Mouse (Mus musculus): ENCODE results near the gene Irf2. TPM values are rescaled to one million over a fixed set of nuclear protein-coding genes. Genes with fewer than 3 reads are reported as not detected.

Irf2 gene
- polyA plus RNA-seq, 1 experiment from 2014 or later, result 15.3 TPM

- H3K27me3 ChIP-seq (ENCODE audit: control insufficient read depth, insufficient read depth, low read length), result no peaks in the 10 kb centered on the region
- WGBS, result 89% methylated on average over 5 of the region's 5 CpGs
- no peak for ATAC-seq (ENCODE audit: insufficient number of reproducible peaks, low FRiP score, low TSS enrichment, low read depth)
Observed at GRCm38 (mm10) chr8:46706730-46707129, 32.8 kb upstream of the Irf2 start.

DNA sequence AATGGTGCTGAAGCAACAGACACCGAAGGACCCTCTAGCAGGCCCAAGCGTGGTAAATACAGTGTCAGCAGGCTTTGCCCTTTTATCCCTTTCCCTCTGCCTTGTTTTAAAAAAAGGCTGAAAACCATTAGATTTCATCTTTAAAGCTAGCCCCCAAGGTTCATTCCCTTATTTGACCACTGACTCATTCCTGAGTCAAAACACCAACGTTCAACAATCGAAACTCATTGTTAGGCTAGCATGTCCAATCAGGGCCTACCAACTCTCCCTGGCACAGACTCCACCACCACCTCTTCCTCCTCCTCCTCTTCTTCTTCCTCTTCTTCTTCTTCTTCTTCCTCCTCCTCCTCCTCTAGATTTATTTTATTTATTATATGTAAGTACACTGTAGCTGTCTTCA lies 30.2 kb upstream of the Irf2 start:
- no peak overlapping the region for H3K9ac ChIP-seq (ENCODE audit: low read length)
- 90% methylated on average over 4 of the region's 4 CpGs for WGBS
- H3K27ac ChIP-seq (replicated peaks; ENCODE audit: low read depth, low read length), result no peak overlapping the region
- H3K27me3 ChIP-seq (ENCODE audit: control insufficient read depth, insufficient read depth, low read length), result no peaks in the 10 kb centered on the region
- ATAC-seq (ENCODE audit: insufficient number of reproducible peaks, low FRiP score, low TSS enrichment, low read depth) (no peak), DNase-seq (ENCODE audit: low spot score) (no peak)
- H3K4me2 ChIP-seq (ENCODE audit: low read depth, severe bottlenecking), result no peak overlapping the region
- no peaks in the 10 kb centered on the region for H3K4me1 ChIP-seq (ENCODE audit: control insufficient read depth, insufficient read depth, low read length)
- H3K36me3 ChIP-seq (ENCODE audit: control insufficient read depth, insufficient read depth, low read length), result no peaks in the 10 kb centered on the region
- H3K4me3 ChIP-seq (ENCODE audit: low read depth, low read length), result no peak overlapping the region
- no peaks in the 10 kb centered on the region for H3K9me3 ChIP-seq (ENCODE audit: control insufficient read depth, low read length)

More at GRCm38 (mm10) chr8:46706730-46707129, 32.8 kb upstream of the Irf2 start:
- no peaks in the 10 kb centered on the region for H3K36me3 ChIP-seq (ENCODE audit: control insufficient read depth, insufficient read depth, low read length)
- H3K4me2 ChIP-seq (ENCODE audit: low read depth, severe bottlenecking), result no peak overlapping the region
- no peaks in the 10 kb centered on the region for H3K9me3 ChIP-seq (ENCODE audit: control insufficient read depth, low read length)
- H3K9ac ChIP-seq (ENCODE audit: low read length), result no peak overlapping the region
- no peaks in the 10 kb centered on the region for H3K4me1 ChIP-seq (ENCODE audit: control insufficient read depth, insufficient read depth, low read length)
- no peak overlapping the region for H3K27ac ChIP-seq (replicated peaks; ENCODE audit: low read depth, low read length)
- H3K4me3 ChIP-seq (ENCODE audit: low read depth, low read length), result no peak overlapping the region
- DNase-seq (ENCODE audit: low spot score), result no peak

GRCm38 (mm10) chr8:46710289-46710688 lies 29.2 kb upstream of the Irf2 start:
- Histone ChIP-seq H3K36me3 (ENCODE audit: control insufficient read depth, insufficient read depth, low read length) (no peaks in the 10 kb centered on the region), H3K27ac (replicated peaks; ENCODE audit: low read depth, low read length) (no peak overlapping the region), H3K9ac (ENCODE audit: low read length) (no peak overlapping the region), H3K9me3 (ENCODE audit: control insufficient read depth, low read length) (no peaks in the 10 kb centered on the region), H3K4me2 (ENCODE audit: low read depth, severe bottlenecking) (no peak overlapping the region), H3K4me3 (ENCODE audit: low read depth, low read length) (no peak overlapping the region), H3K4me1 (ENCODE audit: control insufficient read depth, insufficient read depth, low read length) (no peaks in the 10 kb centered on the region), H3K27me3 (ENCODE audit: control insufficient read depth, insufficient read depth, low read length) (no peaks in the 10 kb centered on the region)
- ATAC-seq (ENCODE audit: insufficient number of reproducible peaks, low FRiP score, low TSS enrichment, low read depth), result no peak
- WGBS, result 87% methylated on average over 8 of the region's 8 CpGs
- DNase-seq (ENCODE audit: low spot score), result no peak

DNA sequence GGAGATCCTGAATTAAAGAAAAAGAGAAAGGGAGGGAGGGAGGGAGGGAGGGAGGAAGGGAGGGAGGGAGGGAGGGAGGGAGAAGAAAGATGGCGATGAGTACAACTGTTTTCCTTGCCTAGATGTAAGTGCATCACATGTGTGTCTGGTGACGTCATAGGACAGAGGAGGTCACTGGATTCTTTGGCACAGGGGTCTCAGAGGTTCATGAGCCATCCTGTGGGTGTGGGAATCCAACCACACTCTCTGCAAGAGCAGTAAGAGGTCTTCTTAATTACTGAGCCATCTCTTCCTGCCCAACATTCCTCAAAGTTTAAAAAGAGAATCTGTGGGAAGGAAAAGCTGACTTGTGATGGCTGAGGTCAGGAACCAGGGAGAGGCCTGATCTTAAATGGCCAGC lies 28.0 kb upstream of the Irf2 start:
- H3K27me3 ChIP-seq (ENCODE audit: control insufficient read depth, insufficient read depth, low read length), result no peaks in the 10 kb centered on the region
- no peak overlapping the region for H3K4me3 ChIP-seq (ENCODE audit: low read depth, low read length)
- no peak overlapping the region for H3K9ac ChIP-seq (ENCODE audit: low read length)
- H3K9me3 ChIP-seq (ENCODE audit: control insufficient read depth, low read length), result no peaks in the 10 kb centered on the region
- no peak overlapping the region for H3K4me2 ChIP-seq (ENCODE audit: low read depth, severe bottlenecking)
- H3K4me1 ChIP-seq (ENCODE audit: control insufficient read depth, insufficient read depth, low read length), result no peaks in the 10 kb centered on the region; the same call in 1 of the 2 replicates
- no peaks in the 10 kb centered on the region for H3K36me3 ChIP-seq (ENCODE audit: control insufficient read depth, insufficient read depth, low read length)
- DNase-seq (ENCODE audit: low spot score) (no peak), ATAC-seq (ENCODE audit: insufficient number of reproducible peaks, low FRiP score, low TSS enrichment, low read depth) (no peak)
- 75% methylated on average over 2 of the region's 2 CpGs for WGBS
- no peak overlapping the region for H3K27ac ChIP-seq (replicated peaks; ENCODE audit: low read depth, low read length)

- H3K9me3 ChIP-seq (ENCODE audit: control insufficient read depth, low read length), result no peaks in the 10 kb centered on the region
- DNase-seq (ENCODE audit: low spot score), result no peak
- WGBS, result 90% methylated on average over 11 of the region's 11 CpGs
Observed at GRCm38 (mm10) chr8:46713178-46713577, 26.4 kb upstream of the Irf2 start.

GRCm38 (mm10) chr8:46713844-46714243 lies 25.7 kb upstream of the Irf2 start:
- ATAC-seq (ENCODE audit: insufficient number of reproducible peaks, low FRiP score, low TSS enrichment, low read depth), result no peak
- Histone ChIP-seq H3K36me3 (ENCODE audit: control insufficient read depth, insufficient read depth, low read length) (no peaks in the 10 kb centered on the region), H3K4me2 (ENCODE audit: low read depth, severe bottlenecking) (no peak overlapping the region), H3K4me1 (ENCODE audit: control insufficient read depth, insufficient read depth, low read length) (no peaks in the 10 kb centered on the region; the same call in 1 of the 2 replicates), H3K27me3 (ENCODE audit: control insufficient read depth, insufficient read depth, low read length) (no peaks in the 10 kb centered on the region), H3K9me3 (ENCODE audit: control insufficient read depth, low read length) (no peaks in the 10 kb centered on the region), H3K27ac (replicated peaks; ENCODE audit: low read depth, low read length) (no peak overlapping the region), H3K4me3 (ENCODE audit: low read depth, low read length) (no peak overlapping the region), H3K9ac (ENCODE audit: low read length) (no peak overlapping the region)
- WGBS, result 65% methylated on average over 6 of the region's 6 CpGs
- no peak for DNase-seq (ENCODE audit: low spot score)

More at GRCm38 (mm10) chr8:46713178-46713577, 26.4 kb upstream of the Irf2 start:
- no peak overlapping the region for H3K4me3 ChIP-seq (ENCODE audit: low read depth, low read length)
- ATAC-seq (ENCODE audit: insufficient number of reproducible peaks, low FRiP score, low TSS enrichment, low read depth), result no peak
- no peak overlapping the region for H3K4me2 ChIP-seq (ENCODE audit: low read depth, severe bottlenecking)
- H3K9ac ChIP-seq (ENCODE audit: low read length), result no peak overlapping the region
- H3K27me3 ChIP-seq (ENCODE audit: control insufficient read depth, insufficient read depth, low read length), result no peaks in the 10 kb centered on the region
- no peak overlapping the region for H3K27ac ChIP-seq (replicated peaks; ENCODE audit: low read depth, low read length)
- no peaks in the 10 kb centered on the region for H3K36me3 ChIP-seq (ENCODE audit: control insufficient read depth, insufficient read depth, low read length)
- no peaks in the 10 kb centered on the region; the same call in 1 of the 2 replicates for H3K4me1 ChIP-seq (ENCODE audit: control insufficient read depth, insufficient read depth, low read length)

DNA sequence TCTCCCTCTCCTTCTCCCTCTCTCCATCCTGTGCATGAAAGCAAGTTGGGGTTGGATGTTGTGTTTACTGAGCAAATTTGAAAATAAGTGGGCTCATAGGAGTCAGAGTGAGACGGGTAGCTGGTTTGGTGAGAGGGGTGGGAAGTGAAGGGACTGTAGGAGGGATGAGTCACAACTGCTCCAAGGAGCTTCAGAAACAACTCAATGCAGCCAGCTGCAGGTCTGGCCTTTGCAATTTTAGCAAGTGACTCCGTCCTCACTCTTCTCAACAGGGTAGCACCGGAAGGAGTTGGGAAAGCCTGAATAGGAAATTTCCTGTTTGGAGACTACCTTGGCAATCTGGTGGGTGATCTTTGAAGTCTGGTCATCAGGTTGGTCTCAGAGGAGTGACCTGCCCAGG lies 25.1 kb upstream of the Irf2 start:
- no peak for ATAC-seq (ENCODE audit: insufficient number of reproducible peaks, low FRiP score, low TSS enrichment, low read depth)

GRCm38 (mm10) chr8:46716477-46716876 lies 23.1 kb upstream of the Irf2 start:
- no peak overlapping the region for H3K9ac ChIP-seq (ENCODE audit: low read length)
- WGBS, result 49% methylated on average over 11 of the region's 11 CpGs
- no peaks in the 10 kb centered on the region for H3K9me3 ChIP-seq (ENCODE audit: control insufficient read depth, low read length)
- DNase-seq (ENCODE audit: low spot score) (no peak), ATAC-seq (ENCODE audit: insufficient number of reproducible peaks, low FRiP score, low TSS enrichment, low read depth) (no peak)
- no peak overlapping the region for H3K4me2 ChIP-seq (ENCODE audit: low read depth, severe bottlenecking)
- no peak overlapping the region for H3K4me3 ChIP-seq (ENCODE audit: low read depth, low read length)
- no peaks in the 10 kb centered on the region for H3K36me3 ChIP-seq (ENCODE audit: control insufficient read depth, insufficient read depth, low read length)
- no peak overlapping the region for H3K27ac ChIP-seq (replicated peaks; ENCODE audit: low read depth, low read length)
- no peaks in the 10 kb centered on the region; the same call in 1 of the 2 replicates for H3K4me1 ChIP-seq (ENCODE audit: control insufficient read depth, insufficient read depth, low read length)
- H3K27me3 ChIP-seq (ENCODE audit: control insufficient read depth, insufficient read depth, low read length), result no peaks in the 10 kb centered on the region

More for the DNA sequence above, 25.1 kb upstream of the Irf2 start:
- no peak overlapping the region for H3K4me3 ChIP-seq (ENCODE audit: low read depth, low read length)
- no peaks in the 10 kb centered on the region for H3K9me3 ChIP-seq (ENCODE audit: control insufficient read depth, low read length)
- no peaks in the 10 kb centered on the region; the same call in 1 of the 2 replicates for H3K4me1 ChIP-seq (ENCODE audit: control insufficient read depth, insufficient read depth, low read length)
- DNase-seq (ENCODE audit: low spot score), result no peak
- H3K27ac ChIP-seq (replicated peaks; ENCODE audit: low read depth, low read length), result no peak overlapping the region
- no peak overlapping the region for H3K9ac ChIP-seq (ENCODE audit: low read length)
- H3K27me3 ChIP-seq (ENCODE audit: control insufficient read depth, insufficient read depth, low read length), result no peaks in the 10 kb centered on the region
- H3K36me3 ChIP-seq (ENCODE audit: control insufficient read depth, insufficient read depth, low read length), result no peaks in the 10 kb centered on the region
- H3K4me2 ChIP-seq (ENCODE audit: low read depth, severe bottlenecking), result no peak overlapping the region
- 77% methylated on average over 3 of the region's 3 CpGs for WGBS

- 66% methylated on average over 6 of the region's 6 CpGs for WGBS
- no peaks in the 10 kb centered on the region for H3K36me3 ChIP-seq (ENCODE audit: control insufficient read depth, insufficient read depth, low read length)
- H3K4me2 ChIP-seq (ENCODE audit: low read depth, severe bottlenecking), result no peak overlapping the region
- no peaks in the 10 kb centered on the region for H3K9me3 ChIP-seq (ENCODE audit: control insufficient read depth, low read length)
- no peaks in the 10 kb centered on the region; the same call in 1 of the 2 replicates for H3K4me1 ChIP-seq (ENCODE audit: control insufficient read depth, insufficient read depth, low read length)
- H3K27me3 ChIP-seq (ENCODE audit: control insufficient read depth, insufficient read depth, low read length), result no peaks in the 10 kb centered on the region
- no peak overlapping the region for H3K27ac ChIP-seq (replicated peaks; ENCODE audit: low read depth, low read length)
- no peak for ATAC-seq (ENCODE audit: insufficient number of reproducible peaks, low FRiP score, low TSS enrichment, low read depth)
- H3K9ac ChIP-seq (ENCODE audit: low read length), result no peak overlapping the region
- DNase-seq (ENCODE audit: low spot score), result no peak
- H3K4me3 ChIP-seq (ENCODE audit: low read depth, low read length), result no peak overlapping the region
Observed at GRCm38 (mm10) chr8:46717170-46717569, 22.4 kb upstream of the Irf2 start.
